19 mouse cellular contexts compared by ENCODE assay signal in the genomic region with DNA sequence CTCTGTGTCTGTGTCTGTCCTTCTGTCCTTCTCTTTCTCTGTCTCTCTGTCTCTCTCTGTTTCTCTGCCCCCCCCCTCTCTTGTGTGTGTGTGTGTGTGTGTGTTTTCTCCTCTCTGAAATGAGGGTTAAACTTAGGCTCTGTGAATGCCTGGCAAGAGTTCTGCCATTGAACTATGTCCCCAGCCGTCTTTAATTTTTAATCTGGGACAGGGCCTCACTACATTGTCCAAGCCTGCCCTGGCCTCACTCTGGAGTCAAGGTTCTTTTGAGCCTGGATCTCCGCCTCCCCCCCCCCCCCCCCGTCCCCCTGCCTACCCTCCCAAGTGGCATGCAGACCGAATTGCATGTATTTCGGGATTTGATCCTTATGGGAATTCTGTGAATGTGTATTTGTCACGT.
DNase-seq lines count a peak whose midpoint lies in the region; ATAC-seq and TF ChIP-seq lines count a peak whose summit lies in the region.
"Had no signal": no experiment of that assay in that cellular context is flagged by ENCODE, and none has a peak within 500 bp of the region (broad histone marks: within the 10 kb centered on the region; RNA-seq: fewer than 3 reads in every experiment).

No protein-coding gene starts in this region.

- TF ChIP-seq CTCF in lung, postnatal 0 days (IDR thresholded peaks at IDR 0.05): no peak

- TF ChIP-seq EP300 in lung, postnatal 0 days (IDR thresholded peaks at IDR 0.05): no peak

- no peaks in the 10 kb centered on the region for H3K9me3 ChIP-seq in hindbrain, embryonic 10.5 days
- no peaks in the 10 kb centered on the region for H3K9me3 ChIP-seq in hindbrain, embryonic 16.5 days (ENCODE audit: control insufficient read depth, low read length)
- no peaks in the 10 kb centered on the region for H3K9me3 ChIP-seq in liver, embryonic 16.5 days (replicated peaks; ENCODE audit: control insufficient read depth, low read length)
- H3K9me3 ChIP-seq in liver, embryonic 12.5 days (replicated peaks): no peaks in the 10 kb centered on the region
- H3K9me3 ChIP-seq in lung, postnatal 0 days (ENCODE audit: low read length): no peaks in the 10 kb centered on the region
- H3K9me3 ChIP-seq: embryonic facial prominence, embryonic 13.5 days; forebrain, embryonic 15.5 days; hindbrain, embryonic 12.5 days had no signal

- H3K27me3 ChIP-seq in hindbrain, embryonic 10.5 days (ENCODE audit: insufficient read depth, poor library complexity, severe bottlenecking): no peaks in the 10 kb centered on the region; the same call in 1 of the 2 replicates
- no peaks in the 10 kb centered on the region for H3K27me3 ChIP-seq in hindbrain, embryonic 16.5 days (replicated peaks; ENCODE audit: control insufficient read depth, insufficient read depth, low read length)
- no peaks in the 10 kb centered on the region for H3K27me3 ChIP-seq in liver, embryonic 16.5 days (ENCODE audit: control insufficient read depth, insufficient read depth, low read depth, low read length)
- H3K27me3 ChIP-seq in liver, embryonic 12.5 days (replicated peaks): no peaks in the 10 kb centered on the region
- H3K27me3 ChIP-seq in lung, postnatal 0 days (replicated peaks; ENCODE audit: insufficient read depth, low read length): no peaks in the 10 kb centered on the region
- H3K27me3 ChIP-seq: forebrain, embryonic 15.5 days; heart, embryonic 13.5 days; hindbrain, embryonic 12.5 days had no signal

- ATAC-seq in hindbrain, embryonic 16.5 days: no peak
- ATAC-seq in liver, embryonic 16.5 days (ENCODE audit: low read depth): peak; percentile 24; the same call in 1 of the 2 replicates
- no peak for ATAC-seq in liver, embryonic 12.5 days
- no peak for ATAC-seq in lung, postnatal 0 days
- ATAC-seq: forebrain, embryonic 15.5 days had no signal

- H3K27ac ChIP-seq in hindbrain, embryonic 10.5 days: peak overlapping the region; percentile 35; the same call in 1 of the 2 replicates
- no peak overlapping the region for H3K27ac ChIP-seq in hindbrain, embryonic 16.5 days (ENCODE audit: low read depth, low read length)
- no peak overlapping the region for H3K27ac ChIP-seq in liver, embryonic 16.5 days (ENCODE audit: low read length)
- H3K27ac ChIP-seq in liver, embryonic 12.5 days: no peak overlapping the region
- no peak overlapping the region for H3K27ac ChIP-seq in lung, postnatal 0 days (ENCODE audit: low read length)
- H3K27ac ChIP-seq: embryonic facial prominence, embryonic 13.5 days; forebrain, embryonic 15.5 days; heart, embryonic 13.5 days had no signal

- no peaks in the 10 kb centered on the region for H3K36me3 ChIP-seq in hindbrain, embryonic 10.5 days
- no peaks in the 10 kb centered on the region for H3K36me3 ChIP-seq in hindbrain, embryonic 16.5 days (ENCODE audit: control insufficient read depth, insufficient read depth, low read length)
- H3K36me3 ChIP-seq in liver, embryonic 16.5 days (ENCODE audit: control insufficient read depth, insufficient read depth): no peaks in the 10 kb centered on the region
- H3K36me3 ChIP-seq in liver, embryonic 12.5 days: no peaks in the 10 kb centered on the region
- H3K36me3 ChIP-seq in lung, postnatal 0 days (ENCODE audit: insufficient read depth, low read length): no peaks in the 10 kb centered on the region
- H3K36me3 ChIP-seq: embryonic facial prominence, embryonic 13.5 days; forebrain, embryonic 15.5 days; heart, embryonic 13.5 days; hindbrain, embryonic 12.5 days had no signal

- 61% methylated on average over 6 of the region's 6 CpGs for WGBS in hindbrain, embryonic 10.5 days
- WGBS in hindbrain, embryonic 16.5 days: 48% methylated on average over 6 of the region's 6 CpGs
- WGBS in liver, embryonic 16.5 days (ENCODE audit: insufficient replicate concordance): 76% methylated on average over 5 of the region's 6 CpGs
- WGBS in liver, embryonic 12.5 days (ENCODE audit: insufficient replicate concordance): 81% methylated on average over 6 of the region's 6 CpGs
- 62% methylated on average over 4 of the region's 6 CpGs for whole genome bisulfite sequencing in lung, postnatal 0 days

- no peak overlapping the region for H3K4me3 ChIP-seq in hindbrain, embryonic 10.5 days
- no peak overlapping the region for H3K4me3 ChIP-seq in hindbrain, embryonic 16.5 days (ENCODE audit: low read length)
- H3K4me3 ChIP-seq in liver, embryonic 16.5 days (ENCODE audit: low read depth, low read length): no peak overlapping the region
- H3K4me3 ChIP-seq in liver, embryonic 12.5 days: no peak overlapping the region
- no peak overlapping the region for H3K4me3 ChIP-seq in lung, postnatal 0 days (ENCODE audit: low read depth, low read length)
- H3K4me3 ChIP-seq: embryonic facial prominence, embryonic 13.5 days; forebrain, embryonic 15.5 days; heart, embryonic 13.5 days; hindbrain, embryonic 12.5 days had no signal

- no peak overlapping the region for H3K4me2 ChIP-seq in hindbrain, embryonic 16.5 days (ENCODE audit: low read length)
- no peak overlapping the region for H3K4me2 ChIP-seq in liver, embryonic 16.5 days (ENCODE audit: low read depth, low read length)
- H3K4me2 ChIP-seq in liver, embryonic 12.5 days: no peak overlapping the region
- no peak overlapping the region for H3K4me2 ChIP-seq in lung, postnatal 0 days (replicated peaks; ENCODE audit: low read depth, low read length)
- H3K4me2 ChIP-seq: embryonic facial prominence, embryonic 13.5 days; forebrain, embryonic 15.5 days; heart, embryonic 13.5 days; hindbrain, embryonic 12.5 days had no signal

- H3K9ac ChIP-seq in hindbrain, embryonic 16.5 days (ENCODE audit: low read depth, low read length): no peak overlapping the region
- no peak overlapping the region for H3K9ac ChIP-seq in liver, embryonic 16.5 days (ENCODE audit: low read depth, low read length)
- H3K9ac ChIP-seq in liver, embryonic 12.5 days: no peak overlapping the region
- H3K9ac ChIP-seq in lung, postnatal 0 days (replicated peaks; ENCODE audit: low read depth): no peak overlapping the region
- H3K9ac ChIP-seq: embryonic facial prominence, embryonic 13.5 days; forebrain, embryonic 15.5 days; heart, embryonic 13.5 days; hindbrain, embryonic 12.5 days had no signal

- no peak for DNase-seq in hindbrain, embryonic 10.5 days (ENCODE audit: low spot score)
- peak; percentile 61 for DNase-seq in kidney, postnatal 14 days
- no peak for DNase-seq in thymus, postnatal 10 days (ENCODE audit: low spot score in 2 of 2)
- DNase-seq in lung, postnatal 0 days (ENCODE audit: low spot score): no peak
- DNase-seq in spleen, adult 18-20 months: no peak
- DNase-seq: adrenal gland, postnatal 10 days; cerebellum, adult 11 months; cerebellum, adult 8-10 months; cerebellum, postnatal 25 days; gastrocnemius, postnatal 36 days; heart, adult 11 months; heart, postnatal 36 days had no signal

- peaks cover 40% of the 10 kb centered on the region for H3K4me1 ChIP-seq in hindbrain, embryonic 10.5 days (replicated peaks)
- H3K4me1 ChIP-seq in hindbrain, embryonic 16.5 days (ENCODE audit: control insufficient read depth, insufficient read depth, low read depth, low read length): no peaks in the 10 kb centered on the region
- H3K4me1 ChIP-seq in liver, embryonic 16.5 days (ENCODE audit: control insufficient read depth, low read depth, low read length): peaks cover 4% of the 10 kb centered on the region
- no peaks in the 10 kb centered on the region for H3K4me1 ChIP-seq in liver, embryonic 12.5 days
- no peaks in the 10 kb centered on the region for H3K4me1 ChIP-seq in lung, postnatal 0 days (ENCODE audit: insufficient read depth, low read depth, low read length)
- H3K4me1 ChIP-seq: embryonic facial prominence, embryonic 13.5 days; forebrain, embryonic 15.5 days; heart, embryonic 13.5 days had no signal
